Mouse (Mus musculus) erythroblast, embryonic 14.5 days (primary cell): ENCODE measurements around the gene Ugt1a6a. TPM values are rescaled to one million over a fixed set of nuclear protein-coding genes. Genes with fewer than 3 reads are reported as not detected.

Experiments used
- H3K27me3 ChIP-seq: 2 replicates; pipeline ENCODE4 v1.6.1; 2012; ENCODE audit warnings: inconsistent platforms; ENCODE audit not compliant: control insufficient read depth
- H3K36me3 ChIP-seq: 2 replicates; pipeline ENCODE4 v1.6.1; 2012; ENCODE audit warnings: mild to moderate bottlenecking, inconsistent platforms; ENCODE audit not compliant: control insufficient read depth
- H3K4me1 ChIP-seq: 2 replicates; pipeline ENCODE4 v1.6.1; 2012; ENCODE audit warnings: inconsistent platforms; ENCODE audit not compliant: control insufficient read depth
- H3K4me3 ChIP-seq: replicated peaks from 2 replicates; pipeline ENCODE3; 2012; ENCODE audit warnings: moderate library complexity, mild to moderate bottlenecking, inconsistent platforms
- H3K9me3 ChIP-seq: 2 replicates; pipeline ENCODE4 v1.6.1; 2012; ENCODE audit warnings: low read length, inconsistent platforms, mixed read lengths; ENCODE audit not compliant: control insufficient read depth
- GATA1 ChIP-seq: IDR thresholded peaks from 2 replicates; pipeline ENCODE4 v1.6.1; 2012; ENCODE audit warnings: low read length, inconsistent platforms, mixed read lengths
- TAL1 ChIP-seq: IDR thresholded peaks from 3 replicates; pipeline ENCODE4 v1.6.1; 2012; ENCODE audit warnings: low read length, inconsistent platforms, mixed read lengths
- polyA plus RNA-seq: library from polyadenylated mRNA; stranded (reverse); fragments of >175 nt; gene quantifications from 2 replicates; pipeline ENCODE4 v1.2.3, GENCODE M21; 2012

The Ugt1a6a gene
- polyA plus RNA-seq, 1 experiment: not detected

DNA sequence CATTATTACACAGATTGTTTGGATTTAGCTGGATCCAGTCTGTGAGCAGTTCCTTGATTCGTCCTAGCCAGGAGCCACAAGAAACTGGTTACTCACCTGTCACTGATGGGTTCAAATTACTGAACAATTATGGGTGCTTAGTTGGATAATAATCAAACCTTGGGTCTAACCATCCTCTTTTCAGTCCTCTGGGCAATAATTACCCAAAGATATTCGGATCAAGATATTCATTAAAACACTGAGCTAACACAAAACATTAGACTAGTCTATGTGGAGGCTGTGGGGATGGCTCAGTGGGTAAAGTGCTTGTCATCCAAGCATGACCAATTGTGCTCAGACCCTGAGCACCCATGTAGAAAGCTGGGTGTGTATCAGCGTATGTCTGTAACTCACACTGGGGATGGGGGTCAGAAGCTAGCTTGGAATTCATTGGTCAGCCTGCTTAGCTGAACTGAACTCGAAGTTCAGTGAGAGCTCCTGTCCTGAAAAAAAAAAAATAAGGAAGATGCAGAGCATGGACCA is 101.3 kb downstream of the Ugt1a6a start:
- Histone ChIP-seq H3K9me3 (peaks cover 72% of the 10 kb centered on the region), H3K36me3 (no peaks in the 10 kb centered on the region), H3K27me3 (peaks cover 5% of the 10 kb centered on the region; the same call in 1 of the 2 replicates), H3K4me1 (no peaks in the 10 kb centered on the region), H3K4me3 (no peak overlapping the region)
- TF ChIP-seq TAL1 (no peak), GATA1 (no peak)

DNA sequence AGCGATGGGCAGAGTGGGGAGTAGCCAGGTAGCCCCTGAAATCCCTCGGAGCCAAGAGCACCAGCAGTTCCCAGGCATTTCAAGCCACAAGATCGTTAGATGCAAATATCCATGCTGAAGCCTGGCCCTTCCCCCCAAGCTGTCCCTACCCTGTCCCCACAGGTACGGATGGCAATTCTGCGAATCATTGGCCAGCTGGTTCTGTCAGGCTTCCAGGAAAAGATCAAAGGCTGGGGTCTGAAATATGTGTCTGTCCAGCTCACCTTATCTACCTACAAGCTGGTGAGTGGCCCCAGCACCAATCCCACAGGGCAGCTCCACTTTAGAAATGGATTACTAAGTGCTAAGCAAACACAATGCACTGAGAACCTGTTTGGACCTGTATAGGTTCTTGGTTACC is 102.7 kb downstream of the Ugt1a6a start:
- H3K4me1 ChIP-seq: no peaks in the 10 kb centered on the region
- no peaks in the 10 kb centered on the region for H3K36me3 ChIP-seq
- no peak overlapping the region for H3K4me3 ChIP-seq
- no peak for TF ChIP-seq GATA1
- TF ChIP-seq TAL1: no peak
- H3K9me3 ChIP-seq: peaks cover 74% of the 10 kb centered on the region
- H3K27me3 ChIP-seq: peaks cover 5% of the 10 kb centered on the region; the same call in 1 of the 2 replicates

DNA sequence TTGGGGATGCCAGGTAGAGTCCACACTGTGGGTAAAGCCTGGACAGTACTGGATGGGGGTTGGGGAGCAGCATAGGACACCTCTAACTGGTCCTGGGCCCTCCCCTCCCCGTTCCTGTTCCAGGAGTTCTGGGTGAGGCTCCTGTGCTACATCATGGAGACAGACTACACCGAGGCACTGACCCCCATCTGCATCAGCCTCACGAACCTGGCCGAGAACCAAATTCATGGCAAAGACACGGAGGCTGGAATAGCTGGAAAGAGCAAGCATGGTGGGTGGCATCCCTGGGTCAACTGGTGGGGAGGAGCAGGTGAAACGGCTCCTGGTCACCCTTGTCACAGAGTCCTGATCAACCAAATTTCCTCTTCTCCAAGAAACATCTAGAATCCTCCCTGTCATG is 104.2 kb downstream of the Ugt1a6a start:
- Histone ChIP-seq H3K36me3 (no peaks in the 10 kb centered on the region), H3K4me3 (no peak overlapping the region), H3K27me3 (peaks cover 5% of the 10 kb centered on the region; the same call in 1 of the 2 replicates), H3K4me1 (no peaks in the 10 kb centered on the region), H3K9me3 (peaks cover 74% of the 10 kb centered on the region)
- TF ChIP-seq TAL1 (no peak), GATA1 (no peak)

DNA sequence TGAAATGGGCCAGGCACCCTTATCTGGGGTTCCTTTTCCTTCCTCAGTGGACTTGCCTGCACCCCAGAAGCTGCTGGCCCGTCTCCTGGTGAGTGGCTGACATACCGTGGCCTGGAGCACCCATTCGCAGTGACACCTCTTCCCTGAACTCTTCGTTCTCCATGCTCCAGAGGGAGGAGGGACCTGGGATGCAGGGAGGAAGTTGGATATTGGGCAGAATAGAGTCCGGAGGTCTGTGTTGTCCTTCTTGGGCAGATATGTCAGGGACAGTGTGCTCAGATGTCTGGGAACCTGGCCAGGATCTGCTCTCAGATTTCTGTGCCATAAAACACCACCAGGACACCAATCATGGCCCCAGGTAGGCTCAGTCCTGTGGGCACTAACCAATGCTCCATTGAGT is 105.5 kb downstream of the Ugt1a6a start:
- TF ChIP-seq TAL1 (no peak), GATA1 (no peak)
- H3K27me3 ChIP-seq: peaks cover 3% of the 10 kb centered on the region; the same call in 1 of the 2 replicates
- no peaks in the 10 kb centered on the region for H3K4me1 ChIP-seq
- H3K36me3 ChIP-seq: no peaks in the 10 kb centered on the region
- peaks cover 75% of the 10 kb centered on the region for H3K9me3 ChIP-seq
- H3K4me3 ChIP-seq: no peak overlapping the region

DNA sequence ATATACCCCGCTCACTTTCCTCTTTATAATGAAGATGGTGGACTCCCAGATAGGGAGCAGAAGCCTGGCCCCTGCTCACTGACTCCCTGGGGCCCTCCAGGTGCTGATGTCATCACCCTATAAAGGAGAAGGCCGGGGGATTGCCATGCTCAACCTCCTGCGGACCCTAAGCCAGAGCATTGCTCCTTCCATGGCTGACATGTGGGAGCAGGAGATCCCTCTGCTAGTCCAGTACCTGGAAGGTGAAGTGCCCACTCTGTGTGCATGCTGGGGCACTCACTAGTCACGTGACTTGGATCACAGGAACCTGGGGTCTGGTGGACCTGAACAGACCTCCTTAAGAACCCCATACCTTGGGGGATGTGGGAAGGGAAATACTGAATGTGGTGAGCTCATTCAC is 106.0 kb downstream of the Ugt1a6a start:
- Histone ChIP-seq H3K9me3 (peaks cover 73% of the 10 kb centered on the region), H3K36me3 (no peaks in the 10 kb centered on the region), H3K4me1 (no peaks in the 10 kb centered on the region), H3K27me3 (no peaks in the 10 kb centered on the region), H3K4me3 (no peak overlapping the region)
- TF ChIP-seq TAL1 (no peak), GATA1 (no peak)

DNA sequence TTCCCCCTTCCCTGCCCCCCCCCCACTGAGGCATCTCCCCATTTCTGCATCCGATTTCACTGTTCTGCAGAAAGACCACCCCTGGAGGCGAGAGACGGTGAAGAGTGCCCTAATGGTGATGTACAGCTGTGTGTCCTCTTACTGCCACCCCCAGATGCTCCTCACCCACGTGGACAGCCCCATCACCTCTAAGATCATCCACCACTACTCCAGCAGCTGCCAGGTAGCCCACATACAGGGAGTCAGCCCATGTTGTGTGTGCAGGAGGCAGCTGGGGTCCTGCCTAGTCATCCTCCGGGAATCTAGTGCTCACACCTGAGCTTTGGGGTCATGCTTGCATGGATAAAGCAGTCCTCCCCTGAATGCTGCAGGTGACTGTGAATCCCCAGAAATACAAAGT is 109.3 kb downstream of the Ugt1a6a start:
- no peaks in the 10 kb centered on the region for H3K4me1 ChIP-seq
- H3K4me3 ChIP-seq: no peak overlapping the region
- no peaks in the 10 kb centered on the region; the same call in 1 of the 2 replicates for H3K27me3 ChIP-seq
- H3K9me3 ChIP-seq: peaks cover 73% of the 10 kb centered on the region
- no peak for TF ChIP-seq TAL1
- no peak for TF ChIP-seq GATA1
- no peaks in the 10 kb centered on the region for H3K36me3 ChIP-seq

DNA sequence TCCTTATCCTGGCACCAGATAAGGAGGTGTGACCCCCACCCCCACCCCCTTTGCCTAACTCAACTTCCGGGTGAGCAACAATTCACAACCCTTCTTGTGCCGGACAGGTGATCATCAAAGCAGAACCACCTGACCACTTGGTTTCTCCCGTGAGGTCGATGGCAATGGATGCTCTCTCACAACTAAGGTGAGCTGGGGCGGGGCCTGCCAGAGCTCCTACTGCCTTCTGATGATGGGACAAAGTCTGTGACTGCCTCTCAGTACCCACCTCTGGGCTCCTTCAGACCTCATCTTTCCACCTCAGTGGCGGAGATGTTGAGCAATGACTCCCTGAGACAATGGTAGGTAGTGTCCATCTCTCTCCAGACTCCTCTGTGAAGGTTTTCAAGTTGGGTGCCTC is 111.3 kb downstream of the Ugt1a6a start:
- Histone ChIP-seq H3K9me3 (peaks cover 71% of the 10 kb centered on the region), H3K36me3 (no peaks in the 10 kb centered on the region), H3K4me1 (no peaks in the 10 kb centered on the region), H3K4me3 (no peak overlapping the region), H3K27me3 (no peaks in the 10 kb centered on the region; the same call in 1 of the 2 replicates)
- TF ChIP-seq GATA1: no peak
- TF ChIP-seq TAL1: no peak

DNA sequence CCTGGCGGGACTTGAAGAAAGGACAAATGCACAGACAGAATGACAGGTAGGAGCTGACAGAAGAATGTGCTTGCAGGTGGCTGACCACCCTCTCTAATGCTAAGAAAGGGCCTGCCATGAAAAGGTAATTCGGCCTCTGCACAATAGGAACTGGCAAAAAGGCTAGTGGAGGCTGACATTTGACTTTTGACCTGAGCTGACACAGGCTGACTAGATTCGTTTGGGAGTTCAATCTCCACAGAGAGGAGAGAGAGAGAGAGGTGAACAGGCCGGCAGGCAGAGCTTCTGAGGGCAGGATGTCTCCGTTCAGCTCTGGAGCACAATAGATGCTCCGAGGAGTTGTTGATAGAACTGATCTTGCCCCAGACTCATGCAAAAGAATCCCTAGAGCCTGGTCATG is 111.8 kb downstream of the Ugt1a6a start:
- Histone ChIP-seq H3K36me3 (no peaks in the 10 kb centered on the region), H3K27me3 (no peaks in the 10 kb centered on the region; the same call in 1 of the 2 replicates), H3K4me1 (no peaks in the 10 kb centered on the region), H3K9me3 (peaks cover 70% of the 10 kb centered on the region), H3K4me3 (no peak overlapping the region)
- TF ChIP-seq GATA1: no peak
- no peak for TF ChIP-seq TAL1

DNA sequence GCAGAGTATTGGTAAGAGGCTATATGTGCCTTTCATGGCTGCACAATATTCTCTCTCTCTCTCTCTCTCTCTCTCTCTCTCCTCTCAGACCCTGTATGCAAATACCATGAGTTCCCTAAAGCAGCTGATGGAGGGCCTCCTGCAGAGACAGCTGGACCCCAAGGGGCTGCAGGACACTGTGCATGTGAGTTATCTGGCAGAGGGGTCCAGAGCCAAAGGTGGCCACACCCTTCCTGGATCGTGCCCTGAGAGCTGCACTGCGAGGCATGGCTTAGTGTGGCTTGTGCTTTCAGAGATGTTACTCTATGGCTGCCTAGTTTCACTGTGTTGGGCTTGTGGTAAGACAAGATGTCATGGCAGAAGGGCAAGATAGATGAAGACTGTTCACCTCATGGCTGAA is 113.1 kb downstream of the Ugt1a6a start:
- Histone ChIP-seq H3K4me3 (no peak overlapping the region), H3K9me3 (peaks cover 70% of the 10 kb centered on the region), H3K27me3 (peaks cover 2% of the 10 kb centered on the region; the same call in 1 of the 2 replicates), H3K36me3 (no peaks in the 10 kb centered on the region), H3K4me1 (no peaks in the 10 kb centered on the region)
- TF ChIP-seq GATA1: no peak
- TF ChIP-seq TAL1: no peak

DNA sequence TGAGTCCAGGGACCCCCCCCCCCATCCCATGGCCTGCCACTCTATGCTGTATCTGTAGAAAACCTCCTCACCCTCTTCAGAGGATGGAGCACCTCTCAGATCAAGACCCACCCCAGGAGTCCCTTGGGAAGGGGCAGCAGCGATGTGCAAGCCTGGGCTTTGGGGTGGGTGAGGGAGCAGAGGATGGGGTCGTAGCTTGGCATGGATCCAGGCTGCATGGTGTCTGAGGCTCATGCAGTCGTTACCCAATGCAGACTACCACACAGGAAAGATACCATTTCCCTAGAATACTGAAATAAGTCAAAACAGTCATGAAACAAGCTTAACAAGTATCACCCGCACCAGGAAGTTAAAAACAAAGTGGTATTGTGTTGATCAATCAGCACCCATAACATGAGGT is 114.0 kb downstream of the Ugt1a6a start:
- Histone ChIP-seq H3K4me3 (no peak overlapping the region), H3K4me1 (no peaks in the 10 kb centered on the region), H3K27me3 (peaks cover 2% of the 10 kb centered on the region; the same call in 1 of the 2 replicates), H3K9me3 (peaks cover 71% of the 10 kb centered on the region), H3K36me3 (no peaks in the 10 kb centered on the region)
- TF ChIP-seq TAL1 (no peak), GATA1 (no peak)
